Mouse (Mus musculus): Measurements from ENCODE around the gene Gm16223.

Gene Gm16223

DNA sequence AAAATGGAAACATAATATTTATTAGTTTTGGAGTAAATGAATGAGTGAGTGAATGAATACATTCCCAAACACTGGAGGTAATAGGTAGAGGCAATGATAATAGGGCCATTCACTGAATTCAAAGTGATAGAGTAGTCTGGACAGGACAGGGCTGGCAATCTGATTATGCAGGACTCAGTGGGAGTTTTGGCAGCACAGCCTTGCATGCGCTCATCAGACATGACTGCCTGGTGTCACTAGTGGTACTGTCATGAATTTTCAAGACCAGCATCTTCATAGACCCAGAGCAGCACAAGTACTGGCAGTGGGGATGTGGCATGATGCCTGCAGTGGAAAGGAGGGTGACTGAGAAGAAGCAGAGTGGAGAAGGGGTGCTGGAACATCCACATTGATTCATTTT, 157.1 kb downstream of the Gm16223 start:
- DNase-seq (ENCODE audit: low spot score): no peak

DNA sequence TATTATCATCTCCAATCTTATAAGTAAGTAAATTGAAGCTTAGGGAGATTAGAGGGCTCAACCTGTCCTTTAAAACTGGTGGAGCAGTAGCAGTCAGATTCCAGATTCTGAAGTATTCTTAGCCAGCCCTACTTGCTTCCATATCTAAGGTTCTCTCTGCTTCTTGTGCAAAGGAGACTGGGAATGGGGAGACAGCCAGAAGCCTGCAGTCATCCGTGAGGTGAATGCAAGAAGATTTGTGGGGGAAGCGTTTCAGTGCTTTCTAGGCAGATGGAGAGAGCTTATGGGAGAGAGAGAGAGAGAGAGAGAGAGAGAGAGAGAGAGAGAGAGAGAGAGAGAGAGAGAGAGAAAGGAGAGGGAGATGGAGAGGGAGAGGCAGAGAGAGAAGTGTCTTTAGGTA, 160.9 kb downstream of the Gm16223 start:
- no peak for DNase-seq (ENCODE audit: low spot score)

DNA sequence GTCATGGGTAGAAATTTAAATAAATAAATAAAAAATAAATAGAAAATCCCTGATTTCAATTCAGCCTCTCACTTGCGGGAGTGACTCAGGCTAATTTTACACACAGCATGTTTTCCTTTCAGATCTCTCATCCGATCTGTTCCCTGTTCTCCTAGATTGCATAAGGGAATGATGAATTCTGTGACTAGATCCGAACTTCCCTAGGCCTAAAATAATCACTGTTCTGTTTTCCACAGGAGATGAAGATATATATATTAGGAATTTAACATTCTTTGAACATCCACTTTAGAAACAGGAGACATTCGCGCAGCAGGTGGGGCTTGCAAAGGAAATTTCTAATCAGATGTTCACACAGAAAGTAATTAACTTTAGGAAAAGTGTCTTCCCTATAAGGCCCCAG, 171.5 kb downstream of the Gm16223 start:
- no peak for DNase-seq (ENCODE audit: low spot score)

DNA sequence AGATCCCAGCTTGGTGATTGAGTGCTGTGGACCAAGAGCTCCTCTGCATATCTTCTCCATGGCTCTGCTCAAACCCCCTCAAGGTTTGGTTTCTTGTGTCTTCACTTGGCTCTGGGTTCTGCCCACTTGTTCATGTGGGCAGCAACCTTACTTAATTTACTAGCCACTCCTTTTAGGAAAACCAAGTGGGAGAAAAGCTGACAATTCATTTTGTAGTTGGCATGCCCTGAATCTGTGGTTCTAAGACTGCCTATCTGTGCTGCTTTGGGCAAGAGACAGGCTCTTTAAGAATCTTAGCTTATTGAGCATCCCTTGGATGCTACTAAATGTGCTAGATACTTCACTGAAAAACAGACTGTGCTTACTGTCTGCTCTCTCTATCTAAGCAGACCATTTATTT, 172.0 kb downstream of the Gm16223 start:
- no peak for DNase-seq (ENCODE audit: low spot score)

DNA sequence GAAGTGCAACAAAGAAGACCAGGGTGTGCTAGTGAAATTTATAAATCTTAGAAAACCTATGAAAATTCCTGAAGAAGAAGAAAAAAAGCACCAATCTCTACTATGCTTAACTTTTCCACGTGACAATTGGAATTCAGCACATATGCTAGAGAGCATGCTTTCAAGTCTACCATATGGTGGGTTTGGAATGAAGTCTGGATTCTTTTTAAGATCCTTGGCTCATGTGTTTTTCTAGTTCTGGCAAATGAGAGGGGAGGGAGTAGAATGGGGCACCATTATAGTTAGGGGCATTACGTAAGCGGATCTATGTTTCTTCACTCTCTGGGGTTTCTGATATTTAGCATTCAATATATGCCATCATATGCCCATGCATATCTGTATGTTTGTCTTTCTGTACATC, 182.6 kb downstream of the Gm16223 start:
- no peak for DNase-seq (ENCODE audit: low spot score)

Data from testis, postnatal 10 days (tissue).